Mouse (Mus musculus) heart, adult 10 weeks (tissue): ENCODE results near the gene Tbcd. TPM values are rescaled to one million over a fixed set of nuclear protein-coding genes. Genes with fewer than 3 reads are reported as not detected.

Experiments
- polyA plus RNA-seq: library from polyadenylated mRNA; stranded (reverse); fragments of 350-450 nt; fragmentation: Illumina TruSeq; extraction: RNeasy Lipid Tissue Mini Kit (QIAGEN cat#74804); gene quantifications from one replicate; pipeline ENCODE4 v1.2.3, GENCODE M21; 2014; ENCODE audit warnings: low read depth, low replicate concordance

The Tbcd gene
- 10.1 TPM for polyA plus RNA-seq

DNA sequence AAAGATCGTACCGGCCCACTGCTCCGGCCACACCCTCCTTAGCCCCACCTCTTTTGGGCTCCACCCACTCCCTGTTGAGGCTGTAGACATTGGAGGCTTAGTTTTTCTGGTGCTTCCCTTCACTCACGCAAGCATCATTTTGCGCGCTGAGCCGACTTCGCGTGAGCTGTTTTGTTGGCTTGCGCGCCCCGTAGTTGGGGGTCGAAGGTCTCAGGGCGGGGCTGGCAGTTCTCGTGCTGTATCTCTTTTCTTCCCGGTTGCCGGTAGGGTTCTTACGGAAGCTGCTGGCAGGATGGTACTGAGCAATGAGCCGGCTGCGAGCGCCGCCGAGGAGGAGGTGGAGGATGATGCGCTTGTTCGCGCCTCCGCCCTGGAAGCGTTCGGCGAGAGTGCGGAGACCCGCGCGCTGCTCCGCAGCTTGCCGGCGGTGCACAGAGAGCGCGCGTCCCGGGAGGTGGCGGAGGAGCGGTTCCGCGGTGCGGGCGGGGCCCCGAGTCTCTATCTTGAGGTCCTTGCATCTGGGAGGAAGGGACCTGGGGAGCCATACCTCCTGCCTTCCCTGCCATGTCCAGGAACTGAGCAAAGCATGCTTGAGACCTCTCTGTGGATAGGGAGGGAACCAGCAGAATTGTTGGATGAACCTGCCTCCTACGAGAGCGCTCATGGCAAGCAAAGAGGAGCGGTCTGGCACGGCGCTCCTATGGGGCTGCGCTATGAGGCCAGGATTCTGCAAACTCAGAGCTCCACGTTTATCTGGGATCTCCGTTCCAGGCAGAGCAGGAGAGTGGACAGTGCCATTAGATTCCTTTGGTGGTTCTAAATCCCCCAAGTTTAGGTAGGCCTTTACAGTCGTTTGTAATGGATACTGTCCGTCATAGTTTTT lies at the start of gene Tbcd:
TSS of gene Tbcd (plus strand) at position 197 of the 883 bp plus-strand sequence.

GRCm38 (mm10) chr11:121420830-121421552 lies 30.8 kb upstream of the Tbcd start, which contains the start of gene Fn3krp:
Gene Fn3krp, plus strand, starts transcription at chr11:121421401.

GRCm38 (mm10) chr11:121434156-121435155 lies 17.3 kb upstream of the Tbcd start, which contains the start of gene Fn3k:
Gene Fn3k, plus strand, starts transcription at chr11:121434913.

DNA sequence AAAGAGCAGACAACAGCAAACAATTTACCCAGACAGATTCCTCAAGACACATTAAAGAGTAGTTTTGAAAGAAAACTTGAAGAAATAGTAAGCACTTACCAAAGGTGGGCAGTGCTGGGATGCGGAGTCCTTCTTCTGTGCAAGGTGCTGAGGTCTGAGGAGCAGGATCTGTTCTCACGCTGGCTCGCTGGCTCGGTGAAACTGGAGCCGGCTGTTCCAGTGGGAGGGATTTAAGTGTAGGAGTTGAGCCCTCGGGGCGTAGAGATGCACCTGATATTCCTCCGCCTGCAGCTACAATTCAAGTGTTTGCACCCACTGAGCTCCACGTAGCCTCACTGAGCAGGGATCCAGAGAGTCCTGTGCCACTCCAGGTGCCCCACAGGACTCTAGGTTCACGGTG lies 67.4 kb downstream of the Tbcd start, which contains the start of gene Zfp750:
TSS of gene Zfp750 (minus strand) at position 203 of the 400 bp plus-strand sequence.

Other genes starting within 250 kb of the Tbcd start
- gene Hexdc, start 247.5 kb upstream of the Tbcd start, polyA plus RNA-seq = 11.8 TPM
- gene Ogfod3, start 247.2 kb upstream of the Tbcd start, polyA plus RNA-seq = 21.4 TPM
- 13.7 TPM for gene Cybc1, start 222.6 kb upstream of the Tbcd start, polyA plus RNA-seq
- gene Narf, start 214.7 kb upstream of the Tbcd start, polyA plus RNA-seq = 54.9 TPM
- 16.7 TPM for gene Foxk2, start 192.0 kb upstream of the Tbcd start, polyA plus RNA-seq
- gene Wdr45b, start 97.5 kb upstream of the Tbcd start, polyA plus RNA-seq = 41.8 TPM
- 3.7 TPM for gene Rab40b, start 63.7 kb upstream of the Tbcd start, polyA plus RNA-seq
- 6.5 TPM for gene Fn3krp, start 30.5 kb upstream of the Tbcd start, polyA plus RNA-seq
- gene Fn3k, start 17.0 kb upstream of the Tbcd start, polyA plus RNA-seq = 34.6 TPM
- gene Zfp750, start 67.4 kb downstream of the Tbcd start, polyA plus RNA-seq = not detected
- gene B3gntl1, start 221.2 kb downstream of the Tbcd start, polyA plus RNA-seq = 5.3 TPM
- 22.2 TPM for gene Metrnl, start 249.6 kb downstream of the Tbcd start, polyA plus RNA-seq